Mouse (Mus musculus): Measurements from ENCODE around the gene Cacng6.

Gene Cacng6

GRCm38 (mm10) chr7:3460261-3460660 is 36.3 kb downstream of the Cacng6 start:
- DNase-seq (ENCODE audit: low read depth, low spot score), result no peak

- DNase-seq (ENCODE audit: low read depth, low spot score), result no peak
Observed at GRCm38 (mm10) chr7:3463306-3463705, 39.3 kb downstream of the Cacng6 start.

- no peak for DNase-seq (ENCODE audit: low read depth, low spot score)
Observed at GRCm38 (mm10) chr7:3468614-3469013, 44.6 kb downstream of the Cacng6 start.

GRCm38 (mm10) chr7:3472774-3473173 is 48.8 kb downstream of the Cacng6 start:
- no peak for DNase-seq (ENCODE audit: low read depth, low spot score)

- no peak for DNase-seq (ENCODE audit: low read depth, low spot score)
Observed at GRCm38 (mm10) chr7:3474291-3475080, 50.5 kb downstream of the Cacng6 start.

- no peak for DNase-seq (ENCODE audit: low read depth, low spot score)
Observed at GRCm38 (mm10) chr7:3476728-3477127, 52.7 kb downstream of the Cacng6 start.

GRCm38 (mm10) chr7:3481948-3482608 is 58.1 kb downstream of the Cacng6 start:
- DNase-seq (ENCODE audit: low read depth, low spot score), result no peak

Measured in CD4-positive helper T cell, adult 2 months (primary cell).